Mouse (Mus musculus) lung, adult 2 months (tissue): ENCODE data around the gene Itga10.

Experiments
- CTCF ChIP-seq: fragments of 200-500 bp; IDR thresholded peaks from 2 replicates; pipeline ENCODE4 v1.5.1; 2011; ENCODE audit warnings: mild to moderate bottlenecking, low read length, control low read depth; ENCODE audit not compliant: insufficient read depth
- POLR2A ChIP-seq: fragments of 200-500 bp; IDR thresholded peaks from 2 replicates; pipeline ENCODE4 v1.6.1; 2011; ENCODE audit warnings: low read depth, mild to moderate bottlenecking, control low read depth, low read length, borderline replicate concordance; ENCODE audit errors: extremely low read depth

DNA sequence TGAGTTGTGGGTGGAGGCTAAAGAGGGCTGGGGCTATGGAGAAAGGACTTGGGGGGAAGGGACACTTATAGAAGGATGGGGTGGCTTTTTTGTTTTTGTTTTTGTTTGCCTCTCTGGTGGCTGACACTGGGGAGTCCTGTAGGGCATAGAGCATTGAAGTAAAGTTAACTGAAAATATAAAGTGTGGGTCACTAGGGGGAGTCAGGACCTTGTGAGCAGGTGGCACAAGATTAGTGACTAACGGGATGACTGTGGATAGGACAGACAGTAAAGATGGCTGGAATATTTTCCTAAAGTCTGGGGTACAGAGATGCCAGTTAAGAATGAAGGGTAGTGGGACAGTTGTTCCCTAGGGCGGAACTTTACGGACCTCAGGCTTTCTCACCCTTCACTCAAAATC is 44.9 kb downstream of the Itga10 start:
- 0 out of 2 replicates have a peak, but pooled peaks have one; percentile 4 for TF ChIP-seq CTCF
- TF ChIP-seq POLR2A = no peak
